Mouse (Mus musculus) induced T-regulatory cell, adult 2 months (primary cell): Measurements from ENCODE around the gene Thra.
A peak's percentile ranks its signal among the peaks of the same experiment; 100 is the strongest.
"Not testable (repeated sequence)": the region's sequence is repeated elsewhere in the genome, so short reads cannot be mapped to it uniquely, and the experiment has no call there.

ENCODE experiments used
- DNase-seq: peaks from one replicate; pipeline ENCODE4 v3.0.0-alpha.2; 2012; ENCODE audit warnings: low read depth

Thra gene

GRCm38 (mm10) chr11:98717904-98718303 is 22.5 kb upstream of the Thra start:
- peak; percentile 56 for DNase-seq

- no peak for DNase-seq
These were observed 19.7 kb upstream of the Thra start for GRCm38 (mm10) chr11:98720756-98721155.

GRCm38 (mm10) chr11:98721458-98722226 is 18.8 kb upstream of the Thra start:
- no peak for DNase-seq

- no peak for DNase-seq
These were observed 17.3 kb upstream of the Thra start for GRCm38 (mm10) chr11:98723098-98723497.

GRCm38 (mm10) chr11:98725926-98726506 is 14.4 kb upstream of the Thra start:
- no peak for DNase-seq

- DNase-seq: peak; percentile 94
These were observed 11.3 kb upstream of the Thra start, which contains the start of gene Med24 for GRCm38 (mm10) chr11:98729119-98729588. Gene Med24, minus strand, starts transcription at chr11:98729435.

GRCm38 (mm10) chr11:98730727-98731126 is 9.7 kb upstream of the Thra start:
- no peak for DNase-seq

- no peak for DNase-seq
These were observed 9.3 kb upstream of the Thra start for GRCm38 (mm10) chr11:98731134-98731533.

GRCm38 (mm10) chr11:98734020-98734419 is 6.4 kb upstream of the Thra start:
- peak; percentile 50 for DNase-seq

GRCm38 (mm10) chr11:98735111-98735510 is 5.3 kb upstream of the Thra start:
- no peak for DNase-seq

GRCm38 (mm10) chr11:98736176-98736575 is 4.3 kb upstream of the Thra start:
- DNase-seq: no peak

- DNase-seq: not testable (repeated sequence)
These were observed 3.2 kb upstream of the Thra start for GRCm38 (mm10) chr11:98737220-98737619.

- no peak for DNase-seq
These were observed 2.0 kb upstream of the Thra start for GRCm38 (mm10) chr11:98738428-98738911.

- no peak for DNase-seq
These were observed 1.5 kb upstream of the Thra start for GRCm38 (mm10) chr11:98738925-98739324.

- DNase-seq: no peak
These were observed 429 bp upstream of the Thra start for GRCm38 (mm10) chr11:98740026-98740392.

- DNase-seq: peak; percentile 48
These were observed 698 bp downstream of the Thra start for GRCm38 (mm10) chr11:98741051-98741620.

GRCm38 (mm10) chr11:98741622-98742396 is 1.4 kb downstream of the Thra start:
- DNase-seq: peak; percentile 79

- peak; percentile 24 for DNase-seq
These were observed 2.2 kb downstream of the Thra start for GRCm38 (mm10) chr11:98742397-98743291.

- DNase-seq: no peak
These were observed 3.4 kb downstream of the Thra start for GRCm38 (mm10) chr11:98743655-98744345.

GRCm38 (mm10) chr11:98744456-98745019 is 4.1 kb downstream of the Thra start:
- no peak for DNase-seq
